Comparison of ENCODE assay signal across 8 mouse cellular contexts in genomic region chr5:24030579-24030969, GRCm38 (mm10). TPM values are rescaled to one million over a fixed set of nuclear protein-coding genes. Genes with fewer than 3 reads are reported as not detected.
DNase-seq lines count a peak whose midpoint lies in the region; ATAC-seq and TF ChIP-seq lines count a peak whose summit lies in the region.

TSS of gene Fam126a (minus strand) at chr5:24030690.

- no peaks in the 10 kb centered on the region for H3K9me3 ChIP-seq in heart, embryonic 14.5 days (ENCODE audit: control insufficient read depth, low read length)
- H3K9me3 ChIP-seq in liver, embryonic 14.5 days (ENCODE audit: control insufficient read depth, low read length): no peaks in the 10 kb centered on the region
- no peaks in the 10 kb centered on the region for H3K9me3 ChIP-seq in neural tube, embryonic 11.5 days (ENCODE audit: control insufficient read depth, low read length)
- H3K9me3 ChIP-seq in stomach, postnatal 0 days (ENCODE audit: control insufficient read depth, low read length): no peaks in the 10 kb centered on the region

- H3K36me3 ChIP-seq in heart, embryonic 14.5 days (ENCODE audit: control insufficient read depth, insufficient read depth, low read length): no peaks in the 10 kb centered on the region
- peaks cover 14% of the 10 kb centered on the region for H3K36me3 ChIP-seq in liver, embryonic 14.5 days (replicated peaks; ENCODE audit: control insufficient read depth, insufficient read depth, low read depth)
- no peaks in the 10 kb centered on the region for H3K36me3 ChIP-seq in neural tube, embryonic 11.5 days (ENCODE audit: control insufficient read depth, insufficient read depth, low read length)
- H3K36me3 ChIP-seq in stomach, postnatal 0 days (ENCODE audit: control insufficient read depth, insufficient read depth, low read length): no peaks in the 10 kb centered on the region

- H3K4me2 ChIP-seq in heart, embryonic 14.5 days (ENCODE audit: low read length): peak within 1 kb of the TSS; percentile 80
- peak within 1 kb of the TSS; percentile 79 for H3K4me2 ChIP-seq in liver, embryonic 14.5 days (ENCODE audit: low read depth)
- peak within 1 kb of the TSS; percentile 75 for H3K4me2 ChIP-seq in neural tube, embryonic 11.5 days (ENCODE audit: low read depth)
- H3K4me2 ChIP-seq in stomach, postnatal 0 days (replicated peaks; ENCODE audit: low read depth): peak within 1 kb of the TSS; percentile 98

- peaks cover 12% of the 10 kb centered on the region for H3K4me1 ChIP-seq in brown adipose tissue, adult 24 weeks (ENCODE audit: control insufficient read depth, insufficient read depth, insufficient read length, low read length)
- peaks cover 0 to 21% of the 10 kb centered on the region in 2 experiments; a peak in 2 of 4 replicates for H3K4me1 ChIP-seq in heart, embryonic 14.5 days (ENCODE audit: control insufficient read depth in 2 of 2, insufficient read depth in 2 of 2, low read length in 2 of 2)
- H3K4me1 ChIP-seq in liver, embryonic 14.5 days (replicated peaks; ENCODE audit: control insufficient read depth in 2 of 2, insufficient read depth in 2 of 2, low read length in 1 of 2): peaks cover 7 to 17% of the 10 kb centered on the region in 2 experiments
- H3K4me1 ChIP-seq in neural tube, embryonic 11.5 days (ENCODE audit: control insufficient read depth, insufficient read depth, low read length): no peaks in the 10 kb centered on the region
- no peaks in the 10 kb centered on the region for H3K4me1 ChIP-seq in stomach, postnatal 0 days (replicated peaks; ENCODE audit: control insufficient read depth, insufficient read depth)

- peak; percentile 100 for ATAC-seq in heart, embryonic 14.5 days (ENCODE audit: insufficient number of reproducible peaks, insufficient read depth, low FRiP score, low read depth)
- peak; percentile 100 for ATAC-seq in liver, embryonic 14.5 days (ENCODE audit: insufficient read depth)
- ATAC-seq in neural tube, embryonic 11.5 days (ENCODE audit: insufficient read depth, low FRiP score, low TSS enrichment): peak; percentile 100
- ATAC-seq in stomach, postnatal 0 days (ENCODE audit: low FRiP score, low TSS enrichment): peak; percentile 100

- peak within 1 kb of the TSS; percentile 98 for H3K9ac ChIP-seq in heart, embryonic 14.5 days (ENCODE audit: low read length)
- peak within 1 kb of the TSS; percentile 98 for H3K9ac ChIP-seq in liver, embryonic 14.5 days (replicated peaks)
- H3K9ac ChIP-seq in neural tube, embryonic 11.5 days (ENCODE audit: low read length): peak within 1 kb of the TSS; percentile 85
- H3K9ac ChIP-seq in stomach, postnatal 0 days (ENCODE audit: low read length): peak within 1 kb of the TSS; percentile 86

- TF ChIP-seq CTCF in liver, embryonic 14.5 days (IDR thresholded peaks at IDR 0.05; ENCODE audit: low read depth): no peak
- TF ChIP-seq CTCF in stomach, postnatal 0 days (IDR thresholded peaks at IDR 0.05; ENCODE audit: low read depth): no peak

- peak; percentile 53; the same call in 1 of the 2 replicates for TF ChIP-seq EP300 in liver, embryonic 14.5 days (IDR thresholded peaks at IDR 0.05; ENCODE audit: low read depth)
- no peak for TF ChIP-seq EP300 in stomach, postnatal 0 days (optimal IDR thresholded peaks at IDR 0.05)

- H3K27me3 ChIP-seq in heart, embryonic 14.5 days (ENCODE audit: control insufficient read depth, insufficient read depth, low read length): no peaks in the 10 kb centered on the region
- no peaks in the 10 kb centered on the region for H3K27me3 ChIP-seq in liver, embryonic 14.5 days (ENCODE audit: control insufficient read depth, insufficient read depth, low read length)
- H3K27me3 ChIP-seq in neural tube, embryonic 11.5 days (ENCODE audit: control insufficient read depth, insufficient read depth, low read length): no peaks in the 10 kb centered on the region
- no peaks in the 10 kb centered on the region for H3K27me3 ChIP-seq in stomach, postnatal 0 days (ENCODE audit: control insufficient read depth, insufficient read depth, low read length)

- DNase-seq in CD4-positive, CD25-positive, alpha-beta regulatory T cell, adult 2 months (ENCODE audit: low read depth, low spot score): peak; percentile 96
- peak; percentile 58 for DNase-seq in fat pad, adult 2 months (ENCODE audit: extremely low read depth, low read depth, low spot score)
- DNase-seq in kidney, postnatal 14 days: peak; percentile 95
- peak; percentile 93 to 95 (median 94) for DNase-seq in liver, embryonic 14.5 days (ENCODE audit: low read depth in 3 of 3, low spot score in 3 of 3)
- peak; percentile 93 for DNase-seq in neural tube, embryonic 11.5 days (ENCODE audit: low spot score)
- peak; percentile 89 for DNase-seq in stomach, postnatal 0 days (ENCODE audit: low spot score)

- WGBS in heart, embryonic 14.5 days: 2% methylated on average over 14 of the region's 16 CpGs
- WGBS in liver, embryonic 14.5 days (ENCODE audit: insufficient replicate concordance): under 1% methylated on average over 16 of the region's 16 CpGs
- 0% methylated on average over 15 of the region's 16 CpGs for WGBS in neural tube, embryonic 11.5 days
- 0% methylated on average over 16 of the region's 16 CpGs for WGBS in stomach, postnatal 0 days

- H3K27ac ChIP-seq in brown adipose tissue, adult 24 weeks (replicated peaks; ENCODE audit: low read depth, low read length): peak within 1 kb of the TSS; percentile 54
- peak within 1 kb of the TSS; percentile 82 to 87 for H3K27ac ChIP-seq in heart, embryonic 14.5 days (replicated peaks in 1 of 2; ENCODE audit: control insufficient read depth in 1 of 2, insufficient read depth in 1 of 2, low read depth in 2 of 2, low read length in 2 of 2)
- H3K27ac ChIP-seq in liver, embryonic 14.5 days: peak within 1 kb of the TSS; percentile 65
- H3K27ac ChIP-seq in neural tube, embryonic 11.5 days (ENCODE audit: low read depth, low read length): peak within 1 kb of the TSS; percentile 72
- H3K27ac ChIP-seq in stomach, postnatal 0 days (replicated peaks): peak within 1 kb of the TSS; percentile 76

- H3K4me3 ChIP-seq in brown adipose tissue, adult 24 weeks (ENCODE audit: insufficient read depth, low read depth, low read length): peak within 1 kb of the TSS; percentile 87
- peak within 1 kb of the TSS; percentile 63 to 93 for H3K4me3 ChIP-seq in heart, embryonic 14.5 days (ENCODE audit: control insufficient read depth in 1 of 2, insufficient read depth in 1 of 2, low read depth in 1 of 2, low read length in 2 of 2)
- peak within 1 kb of the TSS; percentile 77 to 87 for H3K4me3 ChIP-seq in liver, embryonic 14.5 days (ENCODE audit: insufficient read depth in 1 of 2, low read depth in 2 of 2, low read length in 2 of 2)
- H3K4me3 ChIP-seq in neural tube, embryonic 11.5 days (ENCODE audit: low read depth, low read length): peak within 1 kb of the TSS; percentile 67
- H3K4me3 ChIP-seq in stomach, postnatal 0 days (ENCODE audit: low read depth, low read length): peak within 1 kb of the TSS; percentile 79

RNA-seq across cellular contexts. Expression of gene Fam126a, which starts in this region (rescaled TPM):
- polyA plus RNA-seq in brown adipose tissue, adult 24 weeks (2012; ENCODE audit: insufficient read depth, insufficient read length, missing spikeins): 5.2 and 6.8 TPM in 2 replicates
- polyA plus RNA-seq in heart, embryonic 14.5 days (2014; fragmentation: Nextera tagmentation; extraction: Ambion mirVana): 45.4 and 49.6 TPM in 2 replicates
- 10.9 and 15.4 TPM in 2 replicates for polyA plus RNA-seq in liver, embryonic 14.5 days (2012; rRNA removed)
- 64.8 and 65.3 TPM in 2 replicates for polyA plus RNA-seq in liver, embryonic 14.5 days (2014; fragmentation: Nextera tagmentation; extraction: Ambion mirVana)
- polyA plus RNA-seq in neural tube, embryonic 11.5 days (2014; fragmentation: Nextera tagmentation; extraction: Ambion mirVana): 47.7 and 48.0 TPM in 2 replicates
- polyA plus RNA-seq in stomach, postnatal 0 days (2015; fragmentation: Nextera tagmentation; extraction: Ambion mirVana): 4.9 and 5.0 TPM in 2 replicates

Comparison
In these comparisons a context has a peak if more than half of its experiments do, and no peak if none do; other contexts are left out.
1. Peak in every context shown above with its lines: DNase-seq, ATAC-seq, H3K4me3 ChIP-seq and H3K27ac ChIP-seq.